Mouse (Mus musculus) kidney, embryonic 15.5 days (tissue): ENCODE results near the gene Galnt6. TPM values are rescaled to one million over a fixed set of nuclear protein-coding genes. Genes with fewer than 3 reads are reported as not detected.

Experiments used
- ATAC-seq: fragments of 200-750 bp; cut with Nextera tagmentation; replicated peaks from 2 replicates; pipeline ENCODE4 v1.8.0; 2017; ENCODE audit warnings: moderate TSS enrichment; ENCODE audit not compliant: low FRiP score
- H3K27ac ChIP-seq: fragments of 300-500 bp; sonication (generic); 2 replicates; pipeline ENCODE4 v1.5.1; 2015; ENCODE audit warnings: mild to moderate bottlenecking, inconsistent platforms
- H3K27me3 ChIP-seq: fragments of 300-500 bp; sonication (generic); 2 replicates; pipeline ENCODE4 v1.6.1; 2015; ENCODE audit warnings: inconsistent platforms
- H3K36me3 ChIP-seq: fragments of 300-500 bp; sonication (generic); 2 replicates; pipeline ENCODE4 v1.6.1; 2015; ENCODE audit warnings: inconsistent platforms
- H3K4me1 ChIP-seq: fragments of 300-500 bp; sonication (generic); 2 replicates; pipeline ENCODE4 v1.6.1; 2015; ENCODE audit warnings: inconsistent platforms
- H3K4me2 ChIP-seq: fragments of 300-500 bp; sonication (generic); 2 replicates; pipeline ENCODE4 v1.6.1; 2015; ENCODE audit warnings: moderate library complexity, mild to moderate bottlenecking, inconsistent platforms
- H3K4me3 ChIP-seq: fragments of 300-500 bp; sonication (generic); replicated peaks from 2 replicates; pipeline ENCODE4 v1.5.1; 2015; ENCODE audit warnings: mild to moderate bottlenecking, inconsistent platforms
- H3K9ac ChIP-seq: fragments of 300-500 bp; sonication (generic); 2 replicates; pipeline ENCODE4 v1.6.1; 2015; ENCODE audit warnings: mild to moderate bottlenecking, inconsistent platforms
- H3K9me3 ChIP-seq: fragments of 300-500 bp; sonication (generic); replicated peaks from 2 replicates; pipeline ENCODE4 v1.6.1; 2016; ENCODE audit warnings: inconsistent platforms
- WGBS: fragments of 180-500 bp; shearing (Covaris S2); methylation state at CpG from one replicate; pipeline ENCODE4 v1.1.7; 2015; ENCODE audit warnings: mixed read lengths; 5-methylcytosine and 5-hydroxymethylcytosine counted together
- polyA plus RNA-seq: library from polyadenylated mRNA; unstranded; fragments of >200 nt; fragmentation: Nextera tagmentation; extraction: Ambion mirVana; gene quantifications from 2 replicates; pipeline ENCODE4 v1.2.1, GENCODE M21; 2015

Galnt6 gene
- polyA plus RNA-seq, 1 experiment from 2014 or later: 2.4 TPM

- H3K36me3 ChIP-seq: no peaks in the 10 kb centered on the region
- peaks cover 26% of the 10 kb centered on the region for H3K4me1 ChIP-seq
- 0 out of 2 replicates have a peak, but pooled peaks cover 10% of the 10 kb centered on the region for H3K27me3 ChIP-seq
- H3K9me3 ChIP-seq: no peaks in the 10 kb centered on the region
- H3K4me2 ChIP-seq: peak overlapping the region; percentile 86
- no peak for ATAC-seq
- peak overlapping the region; percentile 63 for H3K4me3 ChIP-seq
- peak overlapping the region; percentile 89 for H3K27ac ChIP-seq
- H3K9ac ChIP-seq: 0 out of 2 replicates have a peak overlapping the region, but pooled peaks have one; percentile 46
- WGBS: 26% methylated on average over 8 of the region's 8 CpGs
Observed at GRCm38 (mm10) chr15:100762649-100763048, 33.5 kb upstream of the Galnt6 start.

- Histone ChIP-seq H3K9ac (peak within 1 kb of the TSS; percentile 46), H3K27ac (peak within 1 kb of the TSS; percentile 89), H3K4me1 (peaks cover 32% of the 10 kb centered on the region), H3K9me3 (no peaks in the 10 kb centered on the region), H3K36me3 (no peaks in the 10 kb centered on the region), H3K4me3 (peak within 1 kb of the TSS; percentile 63), H3K4me2 (peak within 1 kb of the TSS; percentile 86), H3K27me3 (0 out of 2 replicates have a peak, but pooled peaks cover 12% of the 10 kb centered on the region)
- ATAC-seq: peak; percentile 93
- under 1% methylated on average over 64 of the region's 64 CpGs for WGBS
Observed at GRCm38 (mm10) chr15:100761419-100762185, 32.4 kb upstream of the Galnt6 start, which contains the start of gene Slc4a8. TSS of gene Slc4a8 (plus strand) at chr15:100761747.

GRCm38 (mm10) chr15:100761036-100761418, 31.9 kb upstream of the Galnt6 start:
- H3K4me3 ChIP-seq: peak overlapping the region; percentile 63
- H3K36me3 ChIP-seq: no peaks in the 10 kb centered on the region
- ATAC-seq: 0 out of 2 replicates have a peak, but pooled peaks have one; percentile 5
- peak overlapping the region; percentile 86 for H3K4me2 ChIP-seq
- WGBS: 12% methylated on average over 9 of the region's 9 CpGs
- peak overlapping the region; percentile 89 for H3K27ac ChIP-seq
- 0 out of 2 replicates have a peak, but pooled peaks cover 13% of the 10 kb centered on the region for H3K27me3 ChIP-seq
- no peak overlapping the region for H3K9ac ChIP-seq
- H3K9me3 ChIP-seq: no peaks in the 10 kb centered on the region
- H3K4me1 ChIP-seq: peaks cover 32% of the 10 kb centered on the region

GRCm38 (mm10) chr15:100759286-100759685, 30.1 kb upstream of the Galnt6 start:
- H3K27ac ChIP-seq: no peak overlapping the region
- H3K27me3 ChIP-seq: 0 out of 2 replicates have a peak, but pooled peaks cover 13% of the 10 kb centered on the region
- no peaks in the 10 kb centered on the region for H3K9me3 ChIP-seq
- no peaks in the 10 kb centered on the region for H3K36me3 ChIP-seq
- WGBS: 88% methylated on average over 10 of the region's 10 CpGs
- no peak overlapping the region for H3K4me3 ChIP-seq
- ATAC-seq: no peak
- H3K4me2 ChIP-seq: no peak overlapping the region
- peaks cover 47% of the 10 kb centered on the region for H3K4me1 ChIP-seq
- no peak overlapping the region for H3K9ac ChIP-seq

- under 1% methylated on average over 7 of the region's 7 CpGs for WGBS
- Histone ChIP-seq H3K27me3 (0 out of 2 replicates have a peak, but pooled peaks cover 11% of the 10 kb centered on the region), H3K9me3 (no peaks in the 10 kb centered on the region), H3K4me1 (peaks cover 47% of the 10 kb centered on the region), H3K36me3 (no peaks in the 10 kb centered on the region), H3K9ac (no peak overlapping the region), H3K27ac (0 out of 2 replicates have a peak overlapping the region, but pooled peaks have one; percentile 24), H3K4me2 (peak overlapping the region; percentile 45), H3K4me3 (no peak overlapping the region)
- ATAC-seq: no peak
Observed at GRCm38 (mm10) chr15:100757527-100757978, 28.4 kb upstream of the Galnt6 start.

GRCm38 (mm10) chr15:100755881-100756624, 26.9 kb upstream of the Galnt6 start:
- Histone ChIP-seq H3K4me3 (no peak overlapping the region), H3K4me2 (no peak overlapping the region), H3K27me3 (0 out of 2 replicates have a peak, but pooled peaks cover 10% of the 10 kb centered on the region), H3K36me3 (no peaks in the 10 kb centered on the region), H3K27ac (0 out of 2 replicates have a peak overlapping the region, but pooled peaks have one; percentile 19), H3K9ac (no peak overlapping the region), H3K4me1 (peaks cover 36% of the 10 kb centered on the region), H3K9me3 (no peaks in the 10 kb centered on the region)
- WGBS: 66% methylated on average over 3 of the region's 3 CpGs
- ATAC-seq: no peak

- Histone ChIP-seq H3K36me3 (no peaks in the 10 kb centered on the region), H3K9me3 (no peaks in the 10 kb centered on the region), H3K4me3 (no peak overlapping the region), H3K27ac (0 out of 2 replicates have a peak overlapping the region, but pooled peaks have one; percentile 19), H3K9ac (no peak overlapping the region), H3K27me3 (0 out of 2 replicates have a peak, but pooled peaks cover 10% of the 10 kb centered on the region), H3K4me1 (peaks cover 30% of the 10 kb centered on the region), H3K4me2 (peak overlapping the region; percentile 51)
- 13% methylated on average over 6 of the region's 8 CpGs for WGBS
- no peak for ATAC-seq
Observed at GRCm38 (mm10) chr15:100755498-100755859, 26.3 kb upstream of the Galnt6 start.

- H3K27ac ChIP-seq: 0 out of 2 replicates have a peak overlapping the region, but pooled peaks have one; percentile 19
- H3K4me3 ChIP-seq: 0 out of 2 replicates have a peak overlapping the region, but pooled peaks have one; percentile 2
- H3K4me2 ChIP-seq: peak overlapping the region; percentile 51
- no peaks in the 10 kb centered on the region for H3K36me3 ChIP-seq
- H3K27me3 ChIP-seq: 0 out of 2 replicates have a peak, but pooled peaks cover 13% of the 10 kb centered on the region
- H3K4me1 ChIP-seq: peaks cover 29% of the 10 kb centered on the region
- H3K9me3 ChIP-seq: no peaks in the 10 kb centered on the region
- no peak overlapping the region for H3K9ac ChIP-seq
- 0 out of 2 replicates have a peak, but pooled peaks have one; percentile 46 for ATAC-seq
- 10% methylated on average over 11 of the region's 11 CpGs for WGBS
Observed at GRCm38 (mm10) chr15:100754805-100755497, 25.8 kb upstream of the Galnt6 start.

GRCm38 (mm10) chr15:100754041-100754440, 24.9 kb upstream of the Galnt6 start:
- 40% methylated on average over 7 of the region's 7 CpGs for WGBS
- Histone ChIP-seq H3K9me3 (no peaks in the 10 kb centered on the region), H3K4me1 (peaks cover 29% of the 10 kb centered on the region), H3K4me3 (no peak overlapping the region), H3K27ac (no peak overlapping the region), H3K36me3 (no peaks in the 10 kb centered on the region), H3K4me2 (no peak overlapping the region), H3K9ac (no peak overlapping the region), H3K27me3 (0 out of 2 replicates have a peak, but pooled peaks cover 13% of the 10 kb centered on the region)
- ATAC-seq: no peak

- ATAC-seq: no peak
- H3K27me3 ChIP-seq: peaks cover 18% of the 10 kb centered on the region; the same call in 1 of the 2 replicates
- H3K36me3 ChIP-seq: no peaks in the 10 kb centered on the region
- H3K27ac ChIP-seq: no peak overlapping the region
- no peaks in the 10 kb centered on the region for H3K9me3 ChIP-seq
- 70% methylated on average over 5 of the region's 5 CpGs for WGBS
- H3K9ac ChIP-seq: no peak overlapping the region
- peaks cover 29% of the 10 kb centered on the region for H3K4me1 ChIP-seq
- no peak overlapping the region for H3K4me2 ChIP-seq
- H3K4me3 ChIP-seq: no peak overlapping the region
Observed at GRCm38 (mm10) chr15:100753045-100753444, 23.9 kb upstream of the Galnt6 start.

- Histone ChIP-seq H3K4me2 (no peak overlapping the region), H3K9me3 (no peaks in the 10 kb centered on the region), H3K4me1 (peaks cover 31% of the 10 kb centered on the region), H3K9ac (no peak overlapping the region), H3K36me3 (no peaks in the 10 kb centered on the region), H3K4me3 (no peak overlapping the region), H3K27me3 (peaks cover 18% of the 10 kb centered on the region; the same call in 1 of the 2 replicates), H3K27ac (no peak overlapping the region)
- WGBS: 80% methylated on average over 2 of the region's 2 CpGs
- ATAC-seq: no peak
Observed at GRCm38 (mm10) chr15:100752439-100752838, 23.3 kb upstream of the Galnt6 start.
